Mouse (Mus musculus) heart, postnatal 0 days (tissue): Measurements from ENCODE around the gene Itpkc.

ENCODE experiments used
- CTCF ChIP-seq: IDR thresholded peaks from 2 replicates; pipeline ENCODE4 v1.5.1; 2016; ENCODE audit warnings: antibody characterized with exemption, control low read depth, low read depth
- EP300 ChIP-seq: IDR thresholded peaks from 2 replicates; pipeline ENCODE4 v1.6.1; 2016; ENCODE audit warnings: antibody characterized with exemption, low read depth

DNA sequence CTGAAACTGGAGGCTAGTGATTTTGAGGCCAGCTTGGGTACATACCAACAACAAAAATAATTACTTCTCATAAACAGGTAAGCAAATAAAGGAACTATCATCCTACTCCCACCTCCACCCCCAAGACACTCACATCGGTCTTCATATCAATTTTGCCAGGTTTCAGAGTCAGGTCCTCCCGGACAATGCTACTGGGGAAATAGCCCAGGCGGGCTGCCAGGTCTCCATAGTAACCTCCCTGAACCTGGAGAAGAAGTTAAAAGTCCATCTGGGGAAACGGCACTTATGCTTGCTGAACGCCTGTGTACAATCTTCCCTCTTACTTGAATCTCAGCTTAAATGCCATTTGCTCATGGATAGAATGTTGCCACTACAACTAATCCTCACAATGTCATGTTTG is 48.4 kb downstream of the Itpkc start:
- TF ChIP-seq CTCF (no peak), EP300 (no peak)
